Mouse (Mus musculus) gastrocnemius, adult 2 months (tissue): ENCODE data around the gene Dyrk2. TPM values are rescaled to one million over a fixed set of nuclear protein-coding genes. Genes with fewer than 3 reads are reported as not detected.

Experiments
- DNase-seq: peaks from one replicate; pipeline ENCODE4 v3.0.0; 2022
- H3K27ac ChIP-seq: fragments of 200-600 bp; 2 replicates; pipeline ENCODE4 v1.8.1; 2022; ENCODE audit warnings: mild to moderate bottlenecking
- H3K4me3 ChIP-seq: fragments of 200-600 bp; 2 replicates; pipeline ENCODE4 v1.8.1; 2022; ENCODE audit warnings: mild to moderate bottlenecking, moderate library complexity
- CTCF ChIP-seq: fragments of 200-600 bp; IDR thresholded peaks from 2 replicates; pipeline ENCODE4 v1.8.1; 2022; ENCODE audit warnings: antibody characterized with exemption, mild to moderate bottlenecking, moderate library complexity
- intact Hi-C: fragments of 180-260 bp; cut with DNase I; formaldehyde crosslinking; loops from one replicate; pipeline ENCODE4 v1.15.1; 2025
- long read RNA-seq, 2 experiments: library from polyadenylated mRNA; stranded (forward); transcript quantifications; one replicate each; pipeline ENCODE4 v2.0.0; 2021
- total RNA-seq, 2 experiments: library from RNA; stranded (reverse); gene quantifications; 2 replicates each; pipeline ENCODE4 v1.2.3; 2021

Dyrk2 gene
- total RNA-seq: 10 to 100 TPM; 55.0 to 87.9 TPM
- long read RNA-seq, experiment 1, full-length matches to known transcripts: 61 of 85 reads
- long read RNA-seq, experiment 1, partial matches to known transcripts: 1 of 85 reads
- long read RNA-seq, experiment 1, other reads (novel, unspliced or antisense): 23 of 85 reads
- long read RNA-seq, experiment 2, full-length matches to known transcripts: 27 of 32 reads
- long read RNA-seq, experiment 2, partial matches to known transcripts: 0 of 32 reads
- long read RNA-seq, experiment 2, other reads (novel, unspliced or antisense): 5 of 32 reads

GRCm38 (mm10) chr10:118870201-118870980 is at the start of gene Dyrk2:
Dyrk2 (minus strand) TSS chr10:118870209.
- Histone ChIP-seq H3K4me3 (peak within 1 kb of the TSS; percentile 76), H3K27ac (peak within 1 kb of the TSS; percentile 99)
- TF ChIP-seq CTCF: no peak
- DNase-seq: peak; percentile 52
- intact Hi-C loops: no loop called here

- Histone ChIP-seq H3K4me3 (no peak overlapping the region), H3K27ac (no peak overlapping the region)
- DNase-seq: no peak
- intact Hi-C loops: no loop called here
- TF ChIP-seq CTCF: no peak
These were observed 32.6 kb upstream of the Dyrk2 start for GRCm38 (mm10) chr10:118902625-118903024.

GRCm38 (mm10) chr10:118893645-118894044 is 23.6 kb upstream of the Dyrk2 start:
- intact Hi-C loops: no loop called here

GRCm38 (mm10) chr10:118884126-118884525 is 14.1 kb upstream of the Dyrk2 start:
- Histone ChIP-seq H3K4me3 (no peak overlapping the region), H3K27ac (no peak overlapping the region)
- no peak for DNase-seq
- no peak for TF ChIP-seq CTCF
- intact Hi-C loops: no loop called here

More at GRCm38 (mm10) chr10:118893645-118894044, 23.6 kb upstream of the Dyrk2 start:
- no peak for DNase-seq
- Histone ChIP-seq H3K4me3 (no peak overlapping the region), H3K27ac (no peak overlapping the region)
- no peak for TF ChIP-seq CTCF

- no peak overlapping the region for H3K4me3 ChIP-seq
- no peak overlapping the region for H3K27ac ChIP-seq
- intact Hi-C loops: no loop called here
- no peak for TF ChIP-seq CTCF
- no peak for DNase-seq
These were observed 13.3 kb upstream of the Dyrk2 start for GRCm38 (mm10) chr10:118883317-118883716.

- H3K27ac ChIP-seq: no peak overlapping the region
These were observed 12.4 kb upstream of the Dyrk2 start for GRCm38 (mm10) chr10:118882258-118882885.

GRCm38 (mm10) chr10:118880776-118881175 is 10.8 kb upstream of the Dyrk2 start:
- intact Hi-C loops: no loop called here
- no peak overlapping the region for H3K4me3 ChIP-seq

More at GRCm38 (mm10) chr10:118882258-118882885, 12.4 kb upstream of the Dyrk2 start:
- no peak for TF ChIP-seq CTCF
- intact Hi-C loops: no loop called here
- peak overlapping the region; percentile 21; the same call in 1 of the 2 replicates for H3K4me3 ChIP-seq
- DNase-seq: no peak

GRCm38 (mm10) chr10:118872196-118872595 is 2.2 kb upstream of the Dyrk2 start:
- DNase-seq: no peak
- no peak for TF ChIP-seq CTCF
- intact Hi-C loops: no loop called here

More at GRCm38 (mm10) chr10:118880776-118881175, 10.8 kb upstream of the Dyrk2 start:
- H3K27ac ChIP-seq: no peak overlapping the region
- no peak for TF ChIP-seq CTCF
- DNase-seq: no peak

GRCm38 (mm10) chr10:118869591-118870001 is 413 bp downstream of the Dyrk2 start:
- intact Hi-C loops: loop anchor here (2.0 to 5.0 kb wide), 6 partner anchors 67 to 277 kb away; no protein-coding TSS in a partner anchor
- DNase-seq: peak; percentile 87
- Histone ChIP-seq H3K27ac (peak overlapping the region; percentile 99), H3K4me3 (peak overlapping the region; percentile 76)
- no peak for TF ChIP-seq CTCF

More at GRCm38 (mm10) chr10:118872196-118872595, 2.2 kb upstream of the Dyrk2 start:
- Histone ChIP-seq H3K4me3 (no peak overlapping the region), H3K27ac (no peak overlapping the region)

GRCm38 (mm10) chr10:118868601-118869590 is 1.1 kb downstream of the Dyrk2 start:
- no peak for TF ChIP-seq CTCF
- intact Hi-C loops: loop anchor here (2.0 to 5.0 kb wide), 6 partner anchors 67 to 277 kb away; no protein-coding TSS in a partner anchor
- peak; percentile 93 for DNase-seq
- H3K4me3 ChIP-seq: peak overlapping the region; percentile 76
- peak overlapping the region; percentile 99 for H3K27ac ChIP-seq

- TF ChIP-seq CTCF: no peak
- intact Hi-C loops: loop anchor here (2.0 to 5.0 kb wide), 6 partner anchors 66 to 276 kb away; no protein-coding TSS in a partner anchor
- peak overlapping the region; percentile 76 for H3K4me3 ChIP-seq
These were observed 2.0 kb downstream of the Dyrk2 start for GRCm38 (mm10) chr10:118867896-118868600.

More at GRCm38 (mm10) chr10:118867896-118868600, 2.0 kb downstream of the Dyrk2 start:
- DNase-seq: peak; percentile 73
- H3K27ac ChIP-seq: peak overlapping the region; percentile 99
